Mouse (Mus musculus) ES-Bruce4 (cell line): ENCODE data around the gene Chrdl2. TPM values are rescaled to one million over a fixed set of nuclear protein-coding genes. Genes with fewer than 3 reads are reported as not detected.
"Not testable (repeated sequence)": the region's sequence is repeated elsewhere in the genome, so short reads cannot be mapped to it uniquely, and the experiment has no call there.

Source experiments
- H3K27ac ChIP-seq: 2 replicates; pipeline ENCODE4 v1.5.1; 2012; ENCODE audit warnings: low read length, inconsistent platforms; ENCODE audit not compliant: insufficient read depth
- H3K27me3 ChIP-seq: 2 replicates; pipeline ENCODE4 v1.6.1; 2012; ENCODE audit warnings: mild to moderate bottlenecking, low read length, inconsistent platforms; ENCODE audit not compliant: control insufficient read depth, poor library complexity, insufficient read depth, severe bottlenecking
- H3K36me3 ChIP-seq: 2 replicates; pipeline ENCODE4 v1.6.1; 2012; ENCODE audit warnings: inconsistent platforms, mild to moderate bottlenecking, low read length, moderate library complexity; ENCODE audit not compliant: control insufficient read depth, poor library complexity, insufficient read depth, severe bottlenecking
- H3K4me1 ChIP-seq: one replicate; pipeline ENCODE4 v1.8.1; 2011; ENCODE audit warnings: low read length; ENCODE audit not compliant: control insufficient read depth, insufficient read depth
- H3K4me3 ChIP-seq: 2 replicates; pipeline ENCODE4 v1.5.1; 2011; ENCODE audit warnings: low read depth, mild to moderate bottlenecking, low read length
- H3K9ac ChIP-seq: 2 replicates; pipeline ENCODE4 v1.6.1; 2012; ENCODE audit warnings: low read depth, mild to moderate bottlenecking, inconsistent platforms; ENCODE audit not compliant: poor library complexity, severe bottlenecking
- H3K9me3 ChIP-seq: replicated peaks from 2 replicates; pipeline ENCODE4 v1.6.1; 2012; ENCODE audit warnings: mild to moderate bottlenecking, low read length, inconsistent platforms; ENCODE audit not compliant: control insufficient read depth, poor library complexity, insufficient read depth, severe bottlenecking
- CTCF ChIP-seq: IDR thresholded peaks from one replicate; pipeline ENCODE4 v1.8.1; 2011; ENCODE audit warnings: low read depth, low read length
- EP300 ChIP-seq: IDR thresholded peaks from 2 replicates; pipeline ENCODE4 v1.6.1; 2011; ENCODE audit warnings: low read depth, low read length; ENCODE audit not compliant: insufficient read depth
- POLR2A ChIP-seq: IDR thresholded peaks from one replicate; pipeline ENCODE4 v1.8.1; 2011; ENCODE audit warnings: low read length; ENCODE audit not compliant: insufficient read depth
- polyA plus RNA-seq: library from polyadenylated mRNA; stranded (reverse); fragments of >200 nt; gene quantifications from 2 replicates; pipeline ENCODE4 v1.2.4, GENCODE M21; 2011; ENCODE audit warnings: low read depth; ENCODE audit not compliant: missing spikeins, insufficient read depth, insufficient read length

Chrdl2 gene
- polyA plus RNA-seq, 1 experiment = not detected

GRCm38 (mm10) chr7:99965020-99965841, 40.7 kb upstream of the Chrdl2 start:
- no peaks in the 10 kb centered on the region for H3K36me3 ChIP-seq
- H3K9ac ChIP-seq = no peak overlapping the region
- H3K4me1 ChIP-seq = peaks cover 3% of the 10 kb centered on the region
- H3K27ac ChIP-seq = no peak overlapping the region
- TF ChIP-seq POLR2A (no peak), CTCF (no peak), EP300 (no peak)
- H3K9me3 ChIP-seq = no peaks in the 10 kb centered on the region
- no peak overlapping the region for H3K4me3 ChIP-seq
- no peaks in the 10 kb centered on the region for H3K27me3 ChIP-seq

GRCm38 (mm10) chr7:99966011-99966721, 39.8 kb upstream of the Chrdl2 start:
- TF ChIP-seq POLR2A (no peak), EP300 (no peak), CTCF (no peak)
- Histone ChIP-seq H3K9me3 (no peaks in the 10 kb centered on the region), H3K27me3 (no peaks in the 10 kb centered on the region), H3K9ac (no peak overlapping the region), H3K27ac (no peak overlapping the region), H3K4me1 (peaks cover 3% of the 10 kb centered on the region), H3K36me3 (no peaks in the 10 kb centered on the region), H3K4me3 (no peak overlapping the region)

- no peaks in the 10 kb centered on the region for H3K27me3 ChIP-seq
- no peak overlapping the region for H3K4me3 ChIP-seq
- TF ChIP-seq POLR2A = no peak
- no peak for TF ChIP-seq EP300
- TF ChIP-seq CTCF = no peak
- no peak overlapping the region for H3K27ac ChIP-seq
- peaks cover 2% of the 10 kb centered on the region for H3K4me1 ChIP-seq
- H3K9me3 ChIP-seq = no peaks in the 10 kb centered on the region
- no peaks in the 10 kb centered on the region for H3K36me3 ChIP-seq
- H3K9ac ChIP-seq = no peak overlapping the region
These were observed 36.8 kb upstream of the Chrdl2 start for GRCm38 (mm10) chr7:99969151-99969550.

GRCm38 (mm10) chr7:99971926-99972325, 34.0 kb upstream of the Chrdl2 start:
- H3K36me3 ChIP-seq = peaks cover 2% of the 10 kb centered on the region; the same call in 1 of the 2 replicates
- H3K9ac ChIP-seq = no peak overlapping the region
- no peaks in the 10 kb centered on the region for H3K4me1 ChIP-seq
- H3K27me3 ChIP-seq = no peaks in the 10 kb centered on the region
- no peak overlapping the region for H3K27ac ChIP-seq
- H3K9me3 ChIP-seq = peaks cover 1% of the 10 kb centered on the region
- H3K4me3 ChIP-seq = no peak overlapping the region
- TF ChIP-seq POLR2A (no peak), CTCF (no peak), EP300 (no peak)

- H3K9me3 ChIP-seq, H3K27me3 ChIP-seq, H3K9ac ChIP-seq, H3K4me3 ChIP-seq, H3K36me3 ChIP-seq, H3K4me1 ChIP-seq, H3K27ac ChIP-seq: not testable (repeated sequence)
These were observed 33.1 kb upstream of the Chrdl2 start for GRCm38 (mm10) chr7:99972912-99973311.
